Mouse (Mus musculus) bone marrow, adult 2 months (tissue): ENCODE data around the gene Atg2a.

Source experiments
- CTCF ChIP-seq: fragments of 200-500 bp; IDR thresholded peaks from 2 replicates; pipeline ENCODE4 v1.5.1; 2011; ENCODE audit warnings: low read length, control low read depth; ENCODE audit not compliant: control insufficient read depth, insufficient read depth
- POLR2A ChIP-seq: fragments of 200-500 bp; IDR thresholded peaks from 2 replicates; pipeline ENCODE4 v1.6.1; 2011; ENCODE audit warnings: low read depth, mild to moderate bottlenecking, control low read depth, low read length, borderline replicate concordance; ENCODE audit not compliant: control insufficient read depth

DNA sequence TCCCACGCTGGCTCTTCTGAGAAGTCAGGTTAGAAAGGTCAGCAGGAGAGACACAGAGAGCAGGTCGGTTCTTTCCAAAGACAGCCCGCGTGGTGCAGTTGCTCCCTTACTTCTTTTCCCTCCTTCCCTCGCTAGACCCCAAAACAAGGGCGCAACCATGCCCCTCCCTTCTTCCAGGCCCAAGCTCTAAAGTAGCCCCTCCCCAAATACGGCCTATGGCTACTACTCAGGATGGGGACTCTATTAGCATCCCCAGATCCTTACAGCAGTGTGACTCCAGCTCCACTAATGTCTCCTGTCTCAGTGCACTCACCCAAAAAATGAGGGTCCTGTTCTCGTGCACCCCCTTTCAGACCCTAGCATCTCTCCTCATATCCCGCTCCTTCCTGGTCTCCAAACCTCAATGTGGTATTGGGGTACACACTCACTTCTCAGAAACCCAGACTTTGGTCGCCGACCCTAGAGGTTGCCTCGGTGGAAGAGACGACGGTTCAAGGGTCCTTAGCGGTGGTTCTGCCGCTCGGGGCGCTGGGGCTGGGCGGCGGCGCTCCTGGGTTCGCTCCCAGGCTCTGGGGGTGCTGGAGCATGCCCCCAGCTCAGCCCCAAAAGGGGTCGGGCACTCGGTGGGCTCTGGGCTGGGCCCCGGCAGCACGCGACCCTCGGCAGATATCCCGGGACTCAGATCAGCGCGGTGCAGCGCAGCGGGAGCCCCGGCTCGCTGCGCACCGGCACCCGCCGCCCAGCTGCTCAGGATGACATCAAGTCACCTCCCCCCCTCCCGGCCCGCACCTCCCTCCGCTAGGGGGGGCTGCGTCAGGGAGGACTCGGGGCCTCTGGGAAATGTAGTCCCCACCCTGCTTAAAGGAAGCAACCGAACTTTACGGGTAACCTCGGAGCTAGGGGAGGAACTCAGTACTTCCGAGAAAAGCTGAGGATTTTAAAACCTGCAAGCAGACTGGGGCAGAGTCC lies 6.1 kb upstream of the Atg2a start, which contains the start of gene Ppp2r5b:
- TF ChIP-seq CTCF = peak; percentile 32; the same call in 1 of the 2 replicates
- peak; percentile 62; the same call in 1 of the 2 replicates for TF ChIP-seq POLR2A
